Mouse (Mus musculus) testis, postnatal 14 days (tissue): ENCODE results near the gene Metrn.

ENCODE experiments used
- DNase-seq: peaks from one replicate; pipeline ENCODE4 v3.0.0; 2021; ENCODE audit warnings: low spot score

Metrn gene

GRCm38 (mm10) chr17:25806507-25806906, 9.6 kb upstream of the Metrn start:
- DNase-seq, result no peak

- DNase-seq, result no peak
Measured at GRCm38 (mm10) chr17:25802825-25803517, 6.0 kb upstream of the Metrn start.

- DNase-seq, result no peak
Measured at GRCm38 (mm10) chr17:25801029-25801428, 4.1 kb upstream of the Metrn start.

DNA sequence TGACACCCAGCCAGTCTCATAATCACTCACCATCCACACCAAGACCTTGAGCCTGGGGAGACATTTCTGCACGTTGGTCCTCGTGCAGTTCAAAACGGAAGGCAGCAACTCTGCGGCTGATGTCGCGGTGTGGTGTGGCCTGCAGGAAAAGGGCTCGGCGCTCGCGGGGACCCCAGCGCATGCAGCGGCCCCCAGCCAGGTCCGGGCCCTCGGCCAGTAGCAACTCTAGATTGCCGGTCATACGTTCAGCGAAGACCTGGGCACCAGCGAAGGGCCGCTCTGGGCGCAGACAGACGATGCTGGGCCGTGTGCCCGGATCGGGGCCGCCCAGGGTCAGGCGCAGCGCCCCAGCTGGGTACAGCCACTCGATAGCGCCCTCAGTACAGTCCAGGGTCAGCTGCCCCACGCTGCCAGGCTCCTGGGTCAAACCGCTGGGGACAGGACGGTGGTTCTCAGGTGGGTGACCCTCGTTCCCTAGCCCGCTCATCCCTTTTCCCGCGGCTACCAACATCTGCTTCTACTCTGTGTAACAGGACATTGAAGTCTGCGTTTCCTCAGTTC, 645 bp downstream of the Metrn start:
- no peak for DNase-seq

DNA sequence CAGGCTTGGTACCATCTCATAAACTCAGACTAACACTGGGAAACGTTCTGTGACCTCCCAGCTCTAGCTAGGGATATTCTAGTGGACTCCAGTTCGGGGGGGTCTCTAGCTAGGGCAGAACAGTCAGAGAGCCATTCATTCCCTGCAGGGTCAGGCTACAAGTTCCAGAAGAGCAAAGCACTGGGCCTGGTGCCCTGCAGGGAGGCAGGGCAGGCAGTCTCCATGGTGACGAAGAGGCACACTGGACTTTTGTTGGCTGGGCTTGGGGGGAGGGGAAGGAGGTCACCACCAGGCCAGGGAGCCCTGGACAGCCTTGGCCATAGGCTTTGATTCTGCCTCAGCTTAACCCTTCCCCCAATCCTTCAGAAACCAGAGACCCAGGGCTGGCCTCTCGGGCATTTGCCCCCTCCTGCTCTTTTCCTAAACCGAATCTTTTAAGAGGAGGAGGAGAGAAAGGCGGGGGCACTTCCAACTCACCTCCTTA, 1.3 kb downstream of the Metrn start, which contains the start of gene AC134908.4:
TSS of gene AC134908.4 (minus strand) at position 51 of the 484 bp plus-strand sequence.
- DNase-seq, result no peak

GRCm38 (mm10) chr17:25794998-25795397, 1.9 kb downstream of the Metrn start:
- DNase-seq, result no peak

DNA sequence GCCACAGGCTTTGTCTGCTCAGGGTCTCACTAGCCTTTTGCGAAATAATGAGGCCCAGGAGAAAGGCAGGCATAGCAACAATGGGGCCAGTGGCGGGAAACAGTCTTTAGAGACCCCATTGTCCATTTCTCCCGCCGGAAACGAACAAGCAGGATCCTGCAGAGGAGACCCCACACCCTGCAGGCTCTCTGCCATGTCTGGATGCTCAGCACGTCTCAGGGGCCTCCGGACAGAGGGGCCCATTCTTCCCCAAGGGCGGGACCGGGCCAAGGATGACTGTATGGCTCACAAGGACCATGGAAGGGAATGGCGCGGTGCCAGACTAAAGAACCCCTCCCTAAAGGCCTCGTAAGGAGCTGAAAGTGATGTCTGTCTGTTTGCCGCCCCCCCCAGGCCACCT, 2.7 kb downstream of the Metrn start:
- DNase-seq, result no peak

DNA sequence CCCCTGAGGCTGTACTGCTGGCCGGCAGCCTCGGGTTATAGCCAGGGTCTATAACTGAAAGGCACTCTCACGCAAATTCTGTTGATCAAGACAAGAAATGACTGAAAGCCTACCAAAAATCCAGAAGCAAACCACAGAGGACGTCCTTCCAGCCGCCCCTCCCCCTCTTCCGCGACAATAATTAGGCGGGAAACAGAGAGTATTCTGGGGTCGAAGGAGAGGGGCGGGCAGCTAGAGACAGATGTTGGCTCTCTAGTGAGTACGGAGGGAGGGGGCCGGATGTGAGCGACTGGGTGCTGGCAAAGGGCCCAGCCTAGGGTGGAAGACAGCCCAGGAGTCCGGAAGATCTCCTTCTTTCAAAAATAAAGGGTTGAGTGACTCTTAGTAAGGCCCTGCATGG, 4.3 kb downstream of the Metrn start, which contains the start of gene Fam173a:
TSS of gene Fam173a (minus strand) at position 287 of the 400 bp plus-strand sequence.
- DNase-seq, result peak; percentile 63

GRCm38 (mm10) chr17:25791843-25792527, 5.0 kb downstream of the Metrn start:
- peak; percentile 82 for DNase-seq

- DNase-seq, result no peak
Measured at GRCm38 (mm10) chr17:25791320-25791842, 5.6 kb downstream of the Metrn start.

GRCm38 (mm10) chr17:25786781-25787504, 10.0 kb downstream of the Metrn start:
- no peak for DNase-seq

DNA sequence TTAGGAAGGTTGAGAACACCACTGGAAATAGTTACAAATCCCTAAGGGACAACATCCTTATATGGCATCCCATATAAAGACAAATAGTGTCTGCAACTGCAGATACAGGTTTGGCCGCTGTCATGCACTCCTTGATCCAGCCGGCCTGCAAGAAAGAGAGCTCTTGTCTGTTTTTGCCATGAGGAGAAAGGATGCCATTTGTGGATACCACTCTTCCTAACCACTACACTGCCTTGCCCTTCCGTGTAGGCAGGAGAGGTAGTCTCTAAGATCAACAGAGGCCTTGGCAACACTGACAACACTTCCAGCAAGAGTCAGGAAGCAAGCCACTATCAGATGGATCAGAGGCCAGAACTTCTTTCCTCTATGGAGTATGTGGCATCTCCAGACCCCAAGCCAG, 10.7 kb downstream of the Metrn start, which contains the start of gene Ccdc78:
TSS of gene Ccdc78 (plus strand) at position 301 of the 400 bp plus-strand sequence.
- DNase-seq, result no peak

DNA sequence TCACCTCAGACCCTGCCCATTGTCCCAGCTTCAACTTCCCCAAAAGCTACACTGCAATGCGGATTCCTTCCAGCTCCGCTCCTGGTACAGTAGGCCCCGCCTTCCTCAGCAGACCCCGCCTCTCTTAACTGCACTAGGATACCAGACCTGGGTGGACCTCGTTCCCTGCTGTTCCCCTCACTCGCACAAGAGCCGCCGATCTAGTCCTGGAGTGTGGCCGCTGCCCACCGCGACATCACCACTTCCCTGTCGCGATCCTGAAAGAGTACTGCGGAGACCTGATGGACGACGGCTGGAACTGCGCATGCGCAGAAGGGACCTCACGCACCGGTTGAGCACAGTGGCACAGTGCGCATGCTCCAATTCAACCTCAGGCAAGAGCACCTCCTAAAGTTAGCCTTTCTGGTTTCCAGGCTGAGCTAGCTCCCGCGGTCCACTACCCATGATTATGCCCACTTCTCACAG, 11.6 kb downstream of the Metrn start, which contains the start of gene Haghl:
TSS of gene Haghl (minus strand) at position 393 of the 465 bp plus-strand sequence.
- DNase-seq, result peak; percentile 89

- DNase-seq, result no peak
Measured at GRCm38 (mm10) chr17:25783861-25784574, 12.9 kb downstream of the Metrn start.

GRCm38 (mm10) chr17:25783086-25783485, 13.8 kb downstream of the Metrn start:
- no peak for DNase-seq

DNA sequence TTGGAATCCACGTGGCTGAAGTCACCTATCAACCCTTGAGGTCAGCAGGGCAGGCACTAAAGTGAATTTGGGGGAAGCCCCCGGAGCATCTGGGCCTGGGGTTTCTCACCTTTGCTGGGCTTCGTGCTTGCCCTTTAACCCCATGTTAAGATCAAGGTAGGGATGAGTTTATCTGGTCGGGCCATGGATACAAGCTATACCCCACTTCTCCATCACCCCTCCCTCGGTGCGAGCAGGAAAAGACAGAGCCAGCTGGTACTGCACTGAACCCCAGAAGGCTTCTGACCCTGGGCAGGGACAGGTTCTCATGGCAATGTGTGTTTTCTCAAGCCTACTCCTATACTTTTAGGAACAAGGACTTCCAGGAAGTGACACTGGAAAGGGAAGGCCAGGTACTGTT, 15.6 kb downstream of the Metrn start:
- DNase-seq, result no peak

DNA sequence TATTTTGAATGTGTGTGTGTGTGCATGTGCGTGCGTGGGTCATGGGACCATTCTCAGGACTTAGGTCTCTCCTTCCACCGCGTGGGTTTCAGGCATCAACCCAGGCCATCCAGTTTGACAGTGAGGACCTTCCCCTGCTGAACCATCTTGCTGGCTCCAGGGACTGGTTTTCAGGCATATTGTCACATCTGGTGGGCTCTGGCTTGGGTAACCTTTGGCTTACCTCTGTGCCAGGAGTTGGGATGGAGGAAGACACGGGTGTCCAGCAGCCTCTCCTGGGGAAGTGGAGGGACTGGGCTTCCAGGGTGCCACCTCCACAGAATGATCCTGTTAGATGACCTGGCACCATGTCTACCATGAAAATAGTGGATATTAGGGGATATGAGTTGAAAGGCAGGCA, 19.0 kb downstream of the Metrn start:
- no peak for DNase-seq

- no peak for DNase-seq
Measured at GRCm38 (mm10) chr17:25775318-25776062, 21.4 kb downstream of the Metrn start.

DNA sequence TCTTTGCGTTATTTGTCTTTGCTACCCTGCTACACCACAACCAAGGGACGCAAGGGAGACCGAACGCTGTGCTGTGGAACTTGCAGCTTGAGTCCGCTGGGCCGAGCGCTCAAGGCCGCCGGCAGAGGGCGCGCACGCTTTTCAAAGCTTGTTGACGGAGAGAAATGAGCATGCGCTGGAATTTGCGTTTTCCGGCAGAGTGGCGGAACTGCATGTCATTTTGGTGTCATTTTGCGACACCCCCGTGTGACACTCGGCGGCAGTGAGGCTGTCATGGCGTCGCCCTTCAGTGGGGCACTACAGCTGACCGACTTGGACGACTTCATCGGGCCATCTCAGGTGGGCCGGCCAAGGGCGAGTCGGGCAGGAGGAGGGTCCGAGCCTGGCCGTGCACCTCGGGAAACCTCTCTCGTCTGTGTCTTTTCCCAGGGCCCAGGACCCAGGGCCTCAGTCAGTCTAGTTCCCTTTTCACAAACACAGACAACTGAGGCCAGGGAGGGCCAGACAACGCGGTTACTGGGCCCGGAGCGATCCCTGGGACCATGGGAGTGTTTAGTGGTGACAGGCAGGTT, 23.3 kb downstream of the Metrn start, which contains the start of gene Narfl:
TSS of gene Narfl (plus strand) at position 228 of the 572 bp plus-strand sequence.
- peak; percentile 94 for DNase-seq

DNA sequence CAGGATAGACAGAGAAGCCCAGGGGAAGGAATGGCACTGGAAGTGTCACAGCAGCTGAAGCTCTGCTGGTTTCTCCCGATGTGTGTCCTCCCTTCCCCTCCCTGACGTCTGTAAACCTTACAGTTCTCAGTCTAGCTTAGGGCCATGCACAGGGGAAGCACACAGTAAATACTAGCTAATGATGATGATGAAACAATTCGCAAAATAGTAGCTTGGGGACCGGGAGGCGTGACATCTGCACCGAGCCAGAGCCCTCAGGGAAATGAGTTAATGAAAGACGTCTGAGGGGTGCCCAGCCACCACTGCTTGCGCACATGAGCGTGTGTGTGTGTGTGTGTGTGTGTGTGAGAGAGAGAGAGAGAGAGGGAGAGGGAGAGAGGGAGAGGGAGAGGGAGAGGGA, 27.6 kb downstream of the Metrn start:
- no peak for DNase-seq
